Comparison of ENCODE assay signal across 23 mouse cellular contexts in the genomic region with DNA sequence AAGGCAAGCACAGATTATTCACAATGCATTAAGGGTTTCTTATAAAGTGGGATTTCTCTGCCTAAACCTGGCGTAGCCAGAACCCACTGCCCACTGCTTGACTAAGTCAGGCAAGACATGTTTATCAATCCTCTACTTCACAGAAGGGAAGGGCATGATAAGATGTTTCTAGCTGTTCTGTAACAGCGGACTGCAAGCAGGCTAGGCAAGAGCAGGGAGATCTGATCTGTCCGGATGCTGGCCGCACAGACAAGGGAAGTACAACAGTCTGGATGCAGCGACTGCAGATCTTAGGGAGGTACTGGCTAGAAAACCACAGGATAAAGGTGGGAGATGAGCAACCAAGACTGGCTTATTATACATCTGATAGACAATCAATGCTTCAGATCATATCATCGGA.
DNase-seq lines count a peak whose midpoint lies in the region; ATAC-seq and TF ChIP-seq lines count a peak whose summit lies in the region.
"Had no signal": no experiment of that assay in that cellular context is flagged by ENCODE, and none has a peak within 500 bp of the region (broad histone marks: within the 10 kb centered on the region; RNA-seq: fewer than 3 reads in every experiment).

No protein-coding gene starts in this region.

- DNase-seq in heart, adult 11 months = peak; percentile 24
- DNase-seq in heart, postnatal 25 days (ENCODE audit: low spot score) = no peak
- peak; percentile 68 for DNase-seq in MEL (ENCODE audit: low read depth, low spot score)
- DNase-seq in liver, embryonic 14.5 days (ENCODE audit: low read depth in 3 of 3, low spot score in 3 of 3) = peak in 1 of 3 experiments; percentile 19
- DNase-seq in kidney, postnatal 36 days = no peak
- no peak for DNase-seq in urinary bladder, adult 18-20 months (ENCODE audit: low spot score in 2 of 2)
- DNase-seq: adrenal gland, postnatal 14 days; B cell, adult 2 months; cerebellum, adult 11-12 months; cerebellum, adult 9-10 months; cerebellum, postnatal 25 days; forebrain, postnatal 0 days; gastrocnemius, postnatal 14 days; heart, postnatal 36 days had no signal

- peak overlapping the region; percentile 29; the same call in 1 of the 2 replicates for H3K27ac ChIP-seq in MEL (ENCODE audit: control insufficient read depth, low read depth, low read length)
- no peak overlapping the region for H3K27ac ChIP-seq in liver, embryonic 14.5 days
- H3K27ac ChIP-seq: embryonic facial prominence, embryonic 10.5 days; forebrain, embryonic 13.5 days had no signal

- no peaks in the 10 kb centered on the region for H3K79me2 ChIP-seq in MEL (ENCODE audit: control insufficient read depth, insufficient read depth, low read length, poor library complexity)

- TF ChIP-seq POLR2A in MEL (IDR thresholded peaks at IDR 0.05; ENCODE audit: control insufficient read depth in 1 of 2, insufficient read depth in 1 of 2, low read depth in 1 of 2, low read length in 2 of 2, poor library complexity in 1 of 2) = no peak

- no peak for TF ChIP-seq RAD21 in MEL (IDR thresholded peaks at IDR 0.05; ENCODE audit: low read depth, low read length)

- no peak overlapping the region for H3K9ac ChIP-seq in MEL (ENCODE audit: control insufficient read depth, low read depth, low read length, poor library complexity, severe bottlenecking)
- H3K9ac ChIP-seq in liver, embryonic 14.5 days (replicated peaks) = no peak overlapping the region
- H3K9ac ChIP-seq: forebrain, embryonic 13.5 days; forebrain, postnatal 0 days; heart, embryonic 12.5 days had no signal

- H3K36me3 ChIP-seq in MEL (ENCODE audit: control insufficient read depth in 1 of 2, insufficient read depth in 2 of 2, low read length in 2 of 2) = peaks cover 0 to 33% of the 10 kb centered on the region in 2 experiments; a peak in 2 of 4 replicates
- H3K36me3 ChIP-seq in liver, embryonic 14.5 days (replicated peaks; ENCODE audit: control insufficient read depth, insufficient read depth, low read depth) = no peaks in the 10 kb centered on the region
- H3K36me3 ChIP-seq: embryonic facial prominence, embryonic 10.5 days; G1E; heart, embryonic 12.5 days had no signal

- H3K4me1 ChIP-seq in MEL (ENCODE audit: control insufficient read depth in 1 of 2, insufficient read depth in 2 of 2, low read length in 2 of 2) = peaks cover 21 to 24% of the 10 kb centered on the region in 2 experiments
- H3K4me1 ChIP-seq in liver, embryonic 14.5 days (replicated peaks; ENCODE audit: control insufficient read depth in 2 of 2, insufficient read depth in 2 of 2, low read length in 1 of 2) = peaks cover 0 to 9% of the 10 kb centered on the region in 2 experiments; a peak in 2 of 4 replicates

- H3K4me2 ChIP-seq in liver, embryonic 14.5 days (ENCODE audit: low read depth) = no peak overlapping the region
- H3K4me2 ChIP-seq: forebrain, embryonic 13.5 days; heart, embryonic 12.5 days had no signal

- no peak overlapping the region for H3K4me3 ChIP-seq in MEL (ENCODE audit: control insufficient read depth in 1 of 2, insufficient read depth in 1 of 2, low read depth in 2 of 2, low read length in 2 of 2)
- no peak overlapping the region for H3K4me3 ChIP-seq in liver, embryonic 14.5 days (ENCODE audit: insufficient read depth in 1 of 2, low read depth in 2 of 2, low read length in 2 of 2)
- H3K4me3 ChIP-seq: embryonic facial prominence, embryonic 10.5 days; forebrain, embryonic 13.5 days; heart, embryonic 12.5 days had no signal

- peak; percentile 57; the same call in 1 of the 2 replicates for ATAC-seq in liver, embryonic 14.5 days (ENCODE audit: insufficient read depth)
- ATAC-seq in megakaryocyte-erythroid progenitor cell, adult 5-6 weeks (replicated peaks; ENCODE audit: low FRiP score, low TSS enrichment, poor library complexity, severe bottlenecking) = peak; percentile 63
- ATAC-seq: activated CD4-positive, CD25-positive, alpha-beta regulatory T cell, adult 4 months; CD4-positive, CD25-positive, alpha-beta regulatory T cell, adult 4 months; forebrain, embryonic 13.5 days; forebrain, postnatal 0 days; hindbrain, embryonic 16.5 days; Patski had no signal

- 30% methylated on average over 6 of the region's 6 CpGs for WGBS in liver, embryonic 14.5 days (ENCODE audit: insufficient replicate concordance)

- no peaks in the 10 kb centered on the region for H3K9me3 ChIP-seq in MEL (replicated peaks; ENCODE audit: insufficient read depth, low read length)
- H3K9me3 ChIP-seq in liver, embryonic 14.5 days (ENCODE audit: control insufficient read depth, low read length) = no peaks in the 10 kb centered on the region
- H3K9me3 ChIP-seq: embryonic facial prominence, embryonic 10.5 days; forebrain, embryonic 13.5 days; G1E; heart, embryonic 12.5 days had no signal

- TF ChIP-seq EP300 in MEL (IDR thresholded peaks at IDR 0.05; ENCODE audit: low read depth in 1 of 2, low read length in 2 of 2) = peak; percentile 85 to 86
- TF ChIP-seq EP300 in liver, embryonic 14.5 days (IDR thresholded peaks at IDR 0.05; ENCODE audit: low read depth) = no peak

- no peak for TF ChIP-seq CTCF in MEL (IDR thresholded peaks at IDR 0.05 in 2 of 3, conservative IDR thresholded peaks at IDR 0.05 in 1 of 3; ENCODE audit: control insufficient read depth in 1 of 3, insufficient read depth in 1 of 3, low read depth in 2 of 3, low read length in 3 of 3, poor library complexity in 1 of 3, severe bottlenecking in 1 of 3)
- TF ChIP-seq CTCF in liver, embryonic 14.5 days (IDR thresholded peaks at IDR 0.05; ENCODE audit: low read depth) = no peak

- intact Hi-C loops in heart, postnatal 25 days (cut with DNase I) = no loop called here

- no peaks in the 10 kb centered on the region for H3K27me3 ChIP-seq in MEL (ENCODE audit: control insufficient read depth in 1 of 2, insufficient read depth in 2 of 2, low read length in 2 of 2)
- H3K27me3 ChIP-seq in liver, embryonic 14.5 days (ENCODE audit: control insufficient read depth, insufficient read depth, low read length) = no peaks in the 10 kb centered on the region
- H3K27me3 ChIP-seq: forebrain, embryonic 13.5 days; heart, embryonic 12.5 days; Patski had no signal

TF ChIP-seq in MEL, 35 proteins besides CTCF, POLR2A, EP300 and RAD21:
- TF ChIP-seq NRF1 (IDR thresholded peaks at IDR 0.05; ENCODE audit: insufficient read depth, low read depth, low read length, poor library complexity, severe bottlenecking) (0 out of 2 replicates have a peak, but pooled peaks have one; percentile 8), TAL1 (IDR thresholded peaks at IDR 0.05; ENCODE audit: low read length) (peak; percentile 57), ZMIZ1 (IDR thresholded peaks at IDR 0.05; ENCODE audit: low read depth, low read length) (no peak), RCOR1 (IDR thresholded peaks at IDR 0.05; ENCODE audit: low read depth, low read length) (peak; percentile 69), GATA1 (IDR thresholded peaks at IDR 0.05; ENCODE audit: low read depth, low read length) (peak; percentile 82), ETS1 (IDR thresholded peaks at IDR 0.05; ENCODE audit: low read depth, low read length) (peak; percentile 51), MAX (IDR thresholded peaks at IDR 0.05; ENCODE audit: low read length) (no peak), SIN3A (IDR thresholded peaks at IDR 0.05; ENCODE audit: low read length) (peak; percentile 48), TCF12 (IDR thresholded peaks at IDR 0.05; ENCODE audit: low read depth, low read length) (peak; percentile 85)
TF ChIP-seq in MEL: peak in this region for 7.

Comparison
In these comparisons a context has a peak if more than half of its experiments do, and no peak if none do; other contexts are left out.
1. DNase-seq: peak in heart, adult 11 months (single experiment) and MEL (single experiment); none in heart, postnatal 25 days (single experiment), kidney, postnatal 36 days (0 of 2) and urinary bladder, adult 18-20 months (0 of 2).